10 mouse cellular contexts compared by ENCODE assay signal in genomic region chr1:189013587-189013921, GRCm38 (mm10). TPM values are rescaled to one million over a fixed set of nuclear protein-coding genes. Genes with fewer than 3 reads are reported as not detected.
DNase-seq lines count a peak whose midpoint lies in the region; ATAC-seq and TF ChIP-seq lines count a peak whose summit lies in the region.
"Had no signal": no experiment of that assay in that cellular context is flagged by ENCODE, and none has a peak within 500 bp of the region (broad histone marks: within the 10 kb centered on the region; RNA-seq: fewer than 3 reads in every experiment).

No protein-coding gene starts in this region.

- ATAC-seq in heart, embryonic 11.5 days (replicated peaks; ENCODE audit: insufficient number of reproducible peaks, low FRiP score, low TSS enrichment) = no peak
- ATAC-seq in midbrain, embryonic 12.5 days (ENCODE audit: low FRiP score, low read depth) = no peak
- no peak for ATAC-seq in midbrain, embryonic 11.5 days (ENCODE audit: low FRiP score)
- ATAC-seq in intestine, postnatal 0 days = no peak
- no peak for ATAC-seq in stomach, embryonic 14.5 days (ENCODE audit: insufficient number of reproducible peaks, insufficient read depth, low FRiP score, low read depth)
- no peak for ATAC-seq in activated CD4-positive, CD25-positive, alpha-beta regulatory T cell, adult 4 months

- H3K9ac ChIP-seq in heart, embryonic 11.5 days (ENCODE audit: low read depth, low read length) = no peak overlapping the region; the same call in 1 of the 2 replicates
- no peak overlapping the region for H3K9ac ChIP-seq in midbrain, embryonic 12.5 days (replicated peaks)
- no peak overlapping the region for H3K9ac ChIP-seq in midbrain, embryonic 11.5 days (ENCODE audit: low read length)
- H3K9ac ChIP-seq in intestine, postnatal 0 days (ENCODE audit: low read depth, low read length) = no peak overlapping the region
- no peak overlapping the region for H3K9ac ChIP-seq in stomach, embryonic 14.5 days (replicated peaks; ENCODE audit: low read depth, low read length)
- H3K9ac ChIP-seq: liver, embryonic 14.5 days had no signal

- H3K27ac ChIP-seq in heart, embryonic 11.5 days (ENCODE audit: low read depth, low read length) = no peak overlapping the region
- no peak overlapping the region for H3K27ac ChIP-seq in midbrain, embryonic 12.5 days (replicated peaks)
- H3K27ac ChIP-seq in midbrain, embryonic 11.5 days (ENCODE audit: low read depth, low read length) = no peak overlapping the region
- no peak overlapping the region for H3K27ac ChIP-seq in intestine, postnatal 0 days (ENCODE audit: low read depth, low read length)
- no peak overlapping the region for H3K27ac ChIP-seq in stomach, embryonic 14.5 days (ENCODE audit: low read length)
- H3K27ac ChIP-seq: liver, embryonic 14.5 days had no signal

- H3K4me2 ChIP-seq in heart, embryonic 11.5 days = peak overlapping the region; percentile 59
- H3K4me2 ChIP-seq in midbrain, embryonic 12.5 days (replicated peaks) = 0 out of 2 replicates have a peak overlapping the region, but pooled peaks have one; percentile 5
- H3K4me2 ChIP-seq in midbrain, embryonic 11.5 days = no peak overlapping the region
- H3K4me2 ChIP-seq in intestine, postnatal 0 days (replicated peaks; ENCODE audit: low read depth) = peak overlapping the region; percentile 53
- peak overlapping the region; percentile 42 for H3K4me2 ChIP-seq in stomach, embryonic 14.5 days (replicated peaks; ENCODE audit: low read depth, low read length)

- H3K4me1 ChIP-seq in heart, embryonic 11.5 days (ENCODE audit: control insufficient read depth, insufficient read depth, low read length) = peaks cover 20% of the 10 kb centered on the region
- H3K4me1 ChIP-seq in midbrain, embryonic 12.5 days = peaks cover 9% of the 10 kb centered on the region; the same call in 1 of the 2 replicates
- peaks cover 5% of the 10 kb centered on the region; the same call in 1 of the 2 replicates for H3K4me1 ChIP-seq in midbrain, embryonic 11.5 days (ENCODE audit: control insufficient read depth, insufficient read depth, low read length)
- no peaks in the 10 kb centered on the region for H3K4me1 ChIP-seq in intestine, postnatal 0 days (replicated peaks; ENCODE audit: control insufficient read depth, insufficient read depth, low read length)
- peaks cover 14% of the 10 kb centered on the region for H3K4me1 ChIP-seq in stomach, embryonic 14.5 days (ENCODE audit: control insufficient read depth, insufficient read depth, low read length)

- TF ChIP-seq CTCF in intestine, postnatal 0 days (IDR thresholded peaks at IDR 0.05; ENCODE audit: low read depth) = no peak

- H3K4me3 ChIP-seq in heart, embryonic 11.5 days (ENCODE audit: low read depth, low read length) = peak overlapping the region; percentile 25; the same call in 1 of the 2 replicates
- H3K4me3 ChIP-seq in midbrain, embryonic 12.5 days = no peak overlapping the region
- no peak overlapping the region for H3K4me3 ChIP-seq in midbrain, embryonic 11.5 days (ENCODE audit: low read depth, low read length)
- peak overlapping the region; percentile 3; the same call in 1 of the 2 replicates for H3K4me3 ChIP-seq in intestine, postnatal 0 days (ENCODE audit: low read depth, low read length)
- no peak overlapping the region for H3K4me3 ChIP-seq in stomach, embryonic 14.5 days (ENCODE audit: low read depth, low read length)

- 12% methylated on average over 4 of the region's 4 CpGs for WGBS in heart, embryonic 11.5 days (ENCODE audit: insufficient replicate concordance)
- WGBS in midbrain, embryonic 12.5 days = 12% methylated on average over 4 of the region's 4 CpGs
- WGBS in midbrain, embryonic 11.5 days = 7% methylated on average over 4 of the region's 4 CpGs
- WGBS in intestine, postnatal 0 days = 16% methylated on average over 4 of the region's 4 CpGs
- WGBS in stomach, embryonic 14.5 days = 12% methylated on average over 4 of the region's 4 CpGs

- H3K27me3 ChIP-seq in heart, embryonic 11.5 days (ENCODE audit: control insufficient read depth, insufficient read depth, low read length) = no peaks in the 10 kb centered on the region
- peaks cover 19% of the 10 kb centered on the region for H3K27me3 ChIP-seq in midbrain, embryonic 12.5 days
- no peaks in the 10 kb centered on the region; the same call in 1 of the 2 replicates for H3K27me3 ChIP-seq in midbrain, embryonic 11.5 days (ENCODE audit: control insufficient read depth, insufficient read depth, low read length)
- H3K27me3 ChIP-seq in intestine, postnatal 0 days (replicated peaks; ENCODE audit: control insufficient read depth, insufficient read depth, low read length) = no peaks in the 10 kb centered on the region
- no peaks in the 10 kb centered on the region for H3K27me3 ChIP-seq in stomach, embryonic 14.5 days (ENCODE audit: control insufficient read depth, insufficient read depth, low read length)

- no peaks in the 10 kb centered on the region for H3K9me3 ChIP-seq in heart, embryonic 11.5 days (replicated peaks; ENCODE audit: control insufficient read depth, low read length)
- H3K9me3 ChIP-seq in midbrain, embryonic 12.5 days = no peaks in the 10 kb centered on the region
- H3K9me3 ChIP-seq in midbrain, embryonic 11.5 days (ENCODE audit: control insufficient read depth, low read length) = no peaks in the 10 kb centered on the region
- no peaks in the 10 kb centered on the region for H3K9me3 ChIP-seq in intestine, postnatal 0 days (ENCODE audit: control insufficient read depth)
- no peaks in the 10 kb centered on the region for H3K9me3 ChIP-seq in stomach, embryonic 14.5 days (ENCODE audit: control insufficient read depth, low read depth, low read length)

- no peaks in the 10 kb centered on the region for H3K36me3 ChIP-seq in heart, embryonic 11.5 days (ENCODE audit: control insufficient read depth, insufficient read depth, low read length)
- no peaks in the 10 kb centered on the region for H3K36me3 ChIP-seq in midbrain, embryonic 12.5 days
- no peaks in the 10 kb centered on the region for H3K36me3 ChIP-seq in midbrain, embryonic 11.5 days (ENCODE audit: control insufficient read depth, insufficient read depth, low read length)
- H3K36me3 ChIP-seq in intestine, postnatal 0 days (ENCODE audit: control insufficient read depth, insufficient read depth) = no peaks in the 10 kb centered on the region
- H3K36me3 ChIP-seq in stomach, embryonic 14.5 days (ENCODE audit: control insufficient read depth, insufficient read depth, low read length) = no peaks in the 10 kb centered on the region

- no peak for DNase-seq in heart, postnatal 4 days
- DNase-seq in midbrain, embryonic 11.5 days (ENCODE audit: low spot score, missing footprints) = no peak
- no peak for DNase-seq in adrenal gland, adult 2 months
- DNase-seq: cerebellum, adult 11 months had no signal

RNA-seq across cellular contexts. Expression of gene Kctd3, which starts 5.9 kb away (rescaled TPM):
- polyA plus RNA-seq in heart, embryonic 11.5 days (2014; fragmentation: Nextera tagmentation; extraction: Ambion mirVana) = 22.6 and 26.5 TPM in 2 replicates
- 10 to 100 TPM; 34.9 to 41.4 TPM for total RNA-seq in heart, postnatal 4 days (2021)
- 41.1 and 43.9 TPM in 2 replicates for polyA plus RNA-seq in midbrain, embryonic 12.5 days (2016; fragmentation: Nextera tagmentation; extraction: Ambion mirVana)
- 36.1 and 36.7 TPM in 2 replicates for polyA plus RNA-seq in midbrain, embryonic 11.5 days (2014; fragmentation: Nextera tagmentation; extraction: Ambion mirVana)
- polyA plus RNA-seq in intestine, postnatal 0 days (2015; fragmentation: Nextera tagmentation; extraction: Ambion mirVana) = 9.3 and 9.9 TPM in 2 replicates
- polyA plus RNA-seq in stomach, embryonic 14.5 days (2014; fragmentation: Nextera tagmentation; extraction: Ambion mirVana) = 36.0 and 36.2 TPM in 2 replicates
- 10 to 100 TPM; 21.8 to 40.9 TPM for total RNA-seq in adrenal gland, adult 2 months (2021)
- polyA plus RNA-seq in adrenal gland, adult 2 months (2012; rRNA removed) = 41.9 and 45.9 TPM in 2 replicates
- polyA plus RNA-seq in activated CD4-positive, CD25-positive, alpha-beta regulatory T cell, adult 4 months (2017; shearing (Covaris generic)) = 1 to 10 TPM; 5.4 to 8.1 TPM

Comparison
In these comparisons a context has a peak if more than half of its experiments do, and no peak if none do; other contexts are left out.
1. H3K4me3 ChIP-seq: peak in heart, embryonic 11.5 days (single experiment) and intestine, postnatal 0 days (single experiment); none in midbrain, embryonic 12.5 days (single experiment), midbrain, embryonic 11.5 days (single experiment) and stomach, embryonic 14.5 days (single experiment).